Mouse (Mus musculus): ENCODE data around the gene Slain2. TPM values are rescaled to one million over a fixed set of nuclear protein-coding genes. Genes with fewer than 3 reads are reported as not detected.
"Not testable (repeated sequence)": the region's sequence is repeated elsewhere in the genome, so short reads cannot be mapped to it uniquely, and the experiment has no call there.

Gene Slain2
- total and polyA plus RNA-seq, 3 experiments = 13.8 to 83.4 (median 52.5) TPM

GRCm38 (mm10) chr5:72948136-72948535 lies 34.0 kb downstream of the Slain2 start:
- no peak for DNase-seq

- no peak for DNase-seq
Measured at GRCm38 (mm10) chr5:72950252-72950651, 36.1 kb downstream of the Slain2 start.

- peak; percentile 61 for DNase-seq
Measured at GRCm38 (mm10) chr5:72953996-72954604, 40.0 kb downstream of the Slain2 start.

GRCm38 (mm10) chr5:72957281-72957680 lies 43.2 kb downstream of the Slain2 start:
- peak; percentile 57 for DNase-seq

GRCm38 (mm10) chr5:72960096-72960495 lies 46.0 kb downstream of the Slain2 start:
- no peak for DNase-seq

- DNase-seq = no peak
Measured at GRCm38 (mm10) chr5:72965706-72966105, 51.6 kb downstream of the Slain2 start.

GRCm38 (mm10) chr5:72972435-72972834 lies 58.3 kb downstream of the Slain2 start:
- no peak for DNase-seq

GRCm38 (mm10) chr5:72972934-72973333 lies 58.8 kb downstream of the Slain2 start:
- DNase-seq = no peak

GRCm38 (mm10) chr5:72974602-72975001 lies 60.5 kb downstream of the Slain2 start, which contains the start of gene Gm10135:
Gene Gm10135 (minus strand): TSS chr5:72974702.
- no peak for DNase-seq

GRCm38 (mm10) chr5:72975996-72976395 lies 61.9 kb downstream of the Slain2 start:
- DNase-seq = no peak

GRCm38 (mm10) chr5:72976539-72976938 lies 62.4 kb downstream of the Slain2 start:
- no peak for DNase-seq

GRCm38 (mm10) chr5:72984091-72984490 lies 70.0 kb downstream of the Slain2 start:
- peak; percentile 33 for DNase-seq

GRCm38 (mm10) chr5:72987786-72988185 lies 73.7 kb downstream of the Slain2 start:
- DNase-seq = no peak

GRCm38 (mm10) chr5:72989756-72990155 lies 75.7 kb downstream of the Slain2 start:
- no peak for DNase-seq

GRCm38 (mm10) chr5:72992474-72992873 lies 78.4 kb downstream of the Slain2 start:
- no peak for DNase-seq

GRCm38 (mm10) chr5:72994424-72994823 lies 80.3 kb downstream of the Slain2 start:
- DNase-seq = no peak

GRCm38 (mm10) chr5:72994928-72995327 lies 80.8 kb downstream of the Slain2 start:
- no peak for DNase-seq

GRCm38 (mm10) chr5:72995379-72995778 lies 81.3 kb downstream of the Slain2 start:
- no peak for DNase-seq

GRCm38 (mm10) chr5:72998546-72998945 lies 84.4 kb downstream of the Slain2 start:
- DNase-seq = not testable (repeated sequence)

GRCm38 (mm10) chr5:73004046-73004445 lies 89.9 kb downstream of the Slain2 start:
- no peak for DNase-seq

- DNase-seq = peak; percentile 71
Measured at GRCm38 (mm10) chr5:73006784-73007581, 92.9 kb downstream of the Slain2 start, which contains the start of gene Slc10a4. Gene Slc10a4 (plus strand): TSS chr5:73006883.

- DNase-seq = no peak
Measured at GRCm38 (mm10) chr5:73007582-73007959, 93.5 kb downstream of the Slain2 start.

- peak; percentile 34 for DNase-seq
Measured at GRCm38 (mm10) chr5:73008230-73008629, 94.1 kb downstream of the Slain2 start.

Data from adrenal gland, adult 2 months (tissue).